Mouse (Mus musculus) heart, adult 18-20 months (tissue): ENCODE measurements around the gene Adnp. TPM values are rescaled to one million over a fixed set of nuclear protein-coding genes. Genes with fewer than 3 reads are reported as not detected.
"Not testable (repeated sequence)": the region's sequence is repeated elsewhere in the genome, so short reads cannot be mapped to it uniquely, and the experiment has no call there.

Experiments used
- DNase-seq, 2 experiments: peaks; one replicate each; pipeline ENCODE4 v3.0.0; 2021 to 2022; ENCODE audit warnings: mixed read lengths in 1 of 2
- total RNA-seq, 2 experiments: library from RNA; stranded (reverse); gene quantifications; 2 replicates each; pipeline ENCODE4 v1.2.3; 2021

Adnp gene
- total RNA-seq, 2 experiments from 2014 or later: 29.3 to 29.4 TPM

DNA sequence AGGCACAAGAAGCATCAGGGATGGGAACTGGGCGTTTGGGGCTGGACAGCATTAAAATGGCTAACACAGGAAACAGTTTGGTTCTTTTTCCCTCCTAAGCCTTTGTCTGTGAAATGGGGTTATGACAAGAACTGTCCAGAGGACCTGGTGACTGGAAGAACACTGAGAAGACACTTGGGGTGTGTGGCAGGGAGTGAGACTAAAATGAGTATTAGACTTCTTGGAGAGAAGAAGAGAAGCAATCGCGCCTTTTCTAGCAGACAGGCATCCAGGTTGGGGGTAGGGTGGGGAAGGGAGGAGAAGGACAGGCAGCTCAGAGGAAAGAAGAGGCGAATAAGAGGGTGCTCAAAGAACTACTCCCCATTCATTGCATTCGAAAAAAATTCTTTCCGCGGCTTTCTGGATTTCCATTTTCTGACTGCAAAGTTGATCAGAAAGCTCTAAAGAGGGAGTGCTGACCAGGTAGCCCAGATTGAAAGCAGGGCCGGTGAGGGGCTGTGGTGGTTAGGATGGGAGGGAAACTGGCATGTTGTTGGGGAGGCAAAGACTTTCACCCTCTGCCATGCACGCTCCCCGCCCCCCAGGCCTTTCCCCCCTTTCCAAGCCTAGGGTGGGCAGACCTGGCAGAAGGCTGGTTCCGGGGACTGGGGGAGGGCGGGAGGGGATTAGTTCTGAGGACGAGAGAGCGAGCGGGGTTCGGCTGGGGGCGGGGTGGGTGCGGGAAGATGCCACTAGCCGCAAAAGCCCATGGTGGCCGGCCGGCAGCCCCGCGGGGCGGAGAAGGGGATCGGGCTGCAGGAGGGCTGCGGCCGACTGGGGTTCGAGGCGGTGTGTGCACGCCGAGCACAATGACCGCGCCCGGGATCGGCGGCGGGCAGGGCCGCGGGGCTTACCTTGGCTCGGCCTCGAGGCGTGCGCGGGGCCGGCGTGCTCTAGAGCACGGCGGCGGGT lies 956 bp downstream of the Adnp start:
- peak; percentile 11 to 38 for DNase-seq

DNA sequence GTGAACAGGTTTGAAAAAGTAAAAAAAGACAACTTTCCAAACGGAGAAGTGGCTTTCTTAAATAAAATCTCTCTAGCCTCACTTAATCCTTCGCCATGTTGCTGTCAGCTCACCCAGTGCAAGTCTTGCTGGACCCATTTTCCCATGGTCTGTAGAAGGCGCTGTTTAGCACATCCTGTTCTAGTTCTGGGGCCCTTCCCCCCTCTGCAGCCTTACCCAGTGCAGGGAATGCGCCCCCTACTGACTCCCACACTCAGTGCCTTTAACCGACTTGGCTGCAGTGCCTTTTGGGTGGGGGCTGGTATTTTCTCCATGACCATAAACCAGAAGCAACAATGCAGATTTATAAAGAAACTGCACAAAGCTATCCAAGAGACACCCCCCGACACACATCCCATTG lies 1.6 kb downstream of the Adnp start:
- DNase-seq: peak; percentile 83 to 85

DNA sequence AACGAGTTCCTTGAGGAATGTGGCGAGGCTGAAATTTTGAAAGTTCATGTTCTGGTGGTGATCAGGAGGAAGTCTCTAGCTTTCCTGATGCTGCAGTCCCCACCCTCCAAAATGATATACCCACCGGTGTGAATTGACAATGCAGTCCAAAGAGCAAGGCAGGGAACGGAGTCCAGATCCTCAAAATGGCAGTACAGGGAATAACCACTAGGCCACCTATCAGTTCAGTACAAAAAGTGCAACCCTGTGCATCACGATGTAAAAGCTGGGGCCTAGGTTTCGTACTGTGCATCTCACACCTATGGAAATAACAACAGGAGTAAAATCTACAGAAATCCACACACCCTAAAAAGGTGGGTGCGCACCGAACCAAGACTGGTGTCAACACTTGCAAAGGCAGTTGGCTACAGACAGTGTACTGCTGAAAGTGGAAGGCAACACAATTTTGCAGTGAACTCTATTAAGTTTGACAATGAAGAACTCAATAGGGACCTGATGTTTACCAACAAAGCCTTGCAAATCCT lies 2.4 kb downstream of the Adnp start:
- DNase-seq: no peak

DNA sequence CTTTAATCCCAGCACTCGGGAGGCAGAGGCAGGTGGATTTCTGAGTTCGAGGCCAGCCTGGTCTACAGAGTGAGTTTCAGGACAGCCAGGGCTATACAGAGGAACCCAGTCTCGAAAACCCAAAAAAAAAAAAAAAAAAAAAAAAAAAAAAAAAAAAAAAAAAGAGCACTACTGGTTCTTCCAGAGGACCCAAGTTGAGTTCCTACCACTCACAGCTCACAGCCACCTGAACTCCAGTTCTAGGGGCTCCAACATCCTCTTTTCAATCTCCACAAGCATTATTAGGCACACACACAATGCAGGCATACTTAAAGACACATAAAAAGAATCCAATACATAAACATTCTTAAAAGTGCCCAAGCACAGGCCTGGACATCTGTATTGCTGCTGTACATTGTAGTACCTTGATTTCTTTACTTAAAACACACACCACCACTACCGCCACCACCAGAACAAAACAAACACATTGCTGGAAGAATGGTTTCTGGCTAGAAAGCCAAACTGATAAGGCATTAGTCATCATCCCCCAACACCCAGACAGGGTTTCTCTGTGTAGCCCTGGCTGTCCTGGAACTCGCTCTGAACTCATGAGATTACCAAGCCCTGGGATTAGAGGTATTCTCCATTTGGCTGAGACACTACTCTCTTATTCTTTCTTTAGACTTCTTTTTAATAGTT lies 6.8 kb downstream of the Adnp start:
- no peak for DNase-seq

DNA sequence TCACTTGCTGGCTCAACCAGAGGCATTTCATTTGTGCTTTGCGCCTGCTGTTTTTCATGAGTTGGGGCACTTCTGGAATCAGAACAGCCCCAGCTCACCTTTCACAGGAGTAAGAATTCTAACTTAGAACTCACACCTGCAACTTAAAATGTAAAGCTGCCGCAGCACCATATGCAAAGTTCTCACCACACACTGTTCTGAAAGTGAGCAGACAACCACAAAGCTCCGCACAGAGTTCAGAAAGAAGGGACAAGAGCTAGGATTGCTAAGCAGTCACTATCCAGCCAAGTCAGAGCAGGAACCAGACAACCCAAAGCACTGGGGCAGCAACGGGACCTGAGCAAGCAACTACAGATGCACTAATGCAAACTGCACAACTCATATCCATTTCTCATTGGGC lies 7.4 kb downstream of the Adnp start:
- DNase-seq: no peak

DNA sequence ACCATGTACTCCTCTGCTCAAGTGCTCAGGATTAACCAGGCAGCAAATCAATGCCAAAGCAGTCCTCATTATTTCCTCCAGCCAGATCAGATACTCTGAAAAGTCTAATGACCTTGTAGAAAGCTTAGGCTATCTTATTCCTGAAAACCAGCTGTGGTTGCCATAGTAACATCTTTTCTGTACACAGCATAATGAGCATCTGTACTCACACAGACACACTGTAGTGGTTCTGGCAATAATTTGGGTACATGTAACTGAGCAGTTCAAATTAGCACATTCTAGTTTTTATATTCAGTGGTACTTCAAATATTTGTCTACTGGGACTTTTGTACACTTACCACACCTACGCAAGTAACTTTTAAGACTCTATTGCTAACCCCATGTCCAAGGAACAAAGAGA lies 8.5 kb downstream of the Adnp start:
- DNase-seq: no peak

DNA sequence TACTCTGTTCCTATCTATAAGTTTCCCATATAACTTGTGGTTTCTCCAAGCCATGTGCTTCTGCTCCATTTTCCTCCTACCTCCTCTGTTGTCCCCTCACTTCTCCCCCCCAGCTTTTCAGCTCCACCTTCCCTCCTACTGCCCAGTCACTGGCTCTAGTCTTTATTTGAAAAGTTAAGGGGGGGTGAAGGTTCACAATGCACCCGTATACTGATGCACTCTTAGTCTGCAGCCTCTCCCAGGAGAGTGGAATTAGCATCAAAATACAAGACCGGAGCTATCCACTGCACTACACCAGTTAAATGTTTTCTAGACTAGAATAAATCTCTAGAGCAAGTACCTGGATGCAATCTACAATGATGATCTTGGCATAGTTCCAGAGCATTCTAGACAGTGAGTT lies 11.2 kb downstream of the Adnp start:
- DNase-seq: no peak

DNA sequence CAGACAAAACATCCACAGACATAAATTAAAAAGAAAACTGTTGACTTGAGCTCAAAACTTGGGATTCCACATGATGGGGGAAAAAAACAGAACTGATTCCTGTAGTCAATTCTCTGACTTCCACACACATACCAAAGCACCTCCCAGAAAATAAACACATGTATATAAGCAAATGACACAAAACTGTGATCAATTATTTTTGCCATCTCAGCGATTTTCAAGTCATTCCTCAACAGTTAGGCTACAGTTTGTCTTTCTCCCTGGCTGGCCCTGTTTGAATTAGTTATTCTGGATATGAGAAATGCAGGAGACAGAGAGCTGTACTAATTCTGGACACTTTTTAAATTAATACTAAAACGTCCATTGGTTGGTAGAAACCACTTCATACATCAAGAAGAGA lies 13.2 kb downstream of the Adnp start:
- no peak for DNase-seq

DNA sequence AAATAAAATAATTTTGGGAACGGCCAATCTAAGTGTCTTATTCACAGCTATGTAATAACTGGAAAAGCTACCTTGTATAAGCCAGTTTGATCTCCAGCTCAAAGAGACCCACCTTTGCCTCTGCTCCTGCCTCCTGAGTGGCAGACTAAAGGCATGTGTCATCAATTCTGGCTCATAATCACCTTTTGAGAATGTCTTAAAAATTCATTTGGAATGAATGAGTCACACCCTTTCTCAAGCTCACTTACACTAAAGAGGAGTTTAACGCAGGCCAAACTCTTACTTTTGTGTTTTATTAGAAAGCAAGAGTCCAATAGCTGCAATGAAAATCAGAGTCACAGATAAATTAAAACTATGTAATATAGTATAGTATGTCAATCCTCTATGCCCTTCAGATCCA lies 15.1 kb downstream of the Adnp start:
- DNase-seq: no peak

DNA sequence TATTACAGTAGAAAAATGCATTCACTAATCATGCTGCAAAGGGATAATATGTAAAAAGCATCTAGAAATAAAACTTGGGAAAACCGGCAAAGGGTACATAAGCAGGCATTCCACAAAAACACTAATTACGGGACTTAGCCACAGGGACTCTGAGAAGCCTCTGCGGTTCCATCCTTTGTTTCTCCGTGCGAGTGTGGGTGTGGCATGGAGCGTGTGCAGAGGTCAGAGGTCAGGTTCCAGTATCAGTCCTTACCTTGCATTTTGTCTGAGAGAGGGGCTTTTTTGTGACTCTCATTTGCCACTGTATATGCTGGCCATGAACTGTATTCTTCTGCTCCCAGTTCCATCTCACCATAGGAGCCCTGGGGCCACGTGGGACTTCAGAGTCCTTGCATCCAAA lies 31.0 kb downstream of the Adnp start:
- no peak for DNase-seq

DNA sequence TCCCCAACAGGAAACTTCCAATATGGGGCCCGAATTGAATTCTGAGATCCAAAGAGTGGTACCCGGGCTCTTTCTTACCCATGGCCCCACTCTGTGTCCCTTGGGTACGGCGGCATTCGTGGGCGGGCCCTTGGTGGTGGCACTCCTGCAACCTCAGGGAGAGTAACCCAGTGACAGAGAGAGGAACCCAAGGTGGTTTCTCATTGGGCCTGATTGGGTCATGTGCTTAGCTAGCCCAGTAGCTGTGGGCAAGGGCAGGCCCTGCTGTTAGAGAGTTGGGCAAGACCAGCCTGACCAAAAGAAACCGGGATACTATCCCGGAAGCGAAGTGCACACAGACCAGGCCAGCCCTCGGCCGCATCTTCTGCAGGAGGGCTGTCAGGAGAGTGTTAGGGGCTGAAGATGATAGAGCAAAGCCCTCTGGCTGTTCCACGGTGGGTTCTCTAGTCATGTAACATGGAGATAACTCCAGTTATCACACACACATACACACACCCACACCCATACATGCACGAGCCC lies 36.7 kb downstream of the Adnp start:
- peak; percentile 72 to 87 for DNase-seq

DNA sequence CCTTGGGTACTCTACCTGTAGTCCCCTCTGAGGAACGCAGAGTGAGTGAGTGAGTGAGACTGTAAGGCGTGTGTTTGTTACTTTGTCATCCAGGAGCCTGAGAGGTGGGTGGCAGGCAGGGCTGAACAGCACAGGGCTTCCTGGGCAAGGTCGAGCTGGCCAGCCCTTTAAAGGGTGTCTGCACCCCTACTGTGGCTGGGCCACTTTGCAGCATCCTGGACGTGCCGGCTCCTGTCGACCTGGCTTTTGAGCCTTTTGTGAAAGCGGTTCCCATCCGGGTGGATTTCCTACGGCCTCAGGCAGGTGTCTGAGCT lies 37.2 kb downstream of the Adnp start:
- DNase-seq: no peak

DNA sequence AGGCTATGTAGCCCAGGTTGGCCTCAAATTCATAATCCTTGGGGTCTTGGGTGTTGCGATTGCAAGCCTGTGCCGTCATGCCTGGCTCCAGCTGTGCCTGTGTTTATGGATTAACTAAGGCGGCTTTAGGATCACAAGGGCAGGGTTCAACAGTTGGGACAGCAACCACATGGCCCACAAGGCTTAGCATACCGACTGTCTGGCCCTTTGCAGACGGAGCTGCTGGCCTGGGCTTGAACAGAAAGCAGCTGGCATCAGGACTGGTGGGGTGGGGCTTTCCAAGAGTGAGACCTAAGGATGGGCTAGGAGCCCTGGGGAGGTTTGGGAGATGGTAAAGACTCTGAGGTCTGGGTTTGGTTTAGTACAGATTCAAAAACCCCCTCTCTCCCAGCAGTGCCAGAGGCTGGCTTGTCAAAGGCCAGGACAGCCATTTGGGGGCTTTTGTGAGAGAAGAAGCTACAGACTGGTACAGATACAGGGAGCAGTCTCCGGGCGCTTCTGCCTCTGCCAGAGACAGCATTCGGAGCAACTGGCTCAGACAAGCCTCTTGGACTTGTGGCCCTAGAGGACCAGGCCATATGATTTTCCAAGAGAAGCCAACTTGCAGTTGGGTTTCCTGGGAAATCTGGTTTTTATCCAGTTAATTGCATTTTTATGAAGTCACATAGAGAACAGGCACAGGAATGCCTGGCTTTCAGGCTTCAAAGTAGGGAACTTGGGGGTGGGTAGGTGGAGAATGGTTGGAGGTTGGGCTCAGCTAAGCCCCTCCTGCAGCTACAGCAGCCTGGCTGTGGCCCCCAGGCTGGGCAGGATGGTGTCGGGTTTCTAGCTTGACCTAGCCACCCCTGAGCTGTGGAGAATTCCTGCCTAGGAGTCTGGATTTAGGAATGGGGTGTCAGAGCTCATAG lies 37.8 kb downstream of the Adnp start:
- DNase-seq: no peak

DNA sequence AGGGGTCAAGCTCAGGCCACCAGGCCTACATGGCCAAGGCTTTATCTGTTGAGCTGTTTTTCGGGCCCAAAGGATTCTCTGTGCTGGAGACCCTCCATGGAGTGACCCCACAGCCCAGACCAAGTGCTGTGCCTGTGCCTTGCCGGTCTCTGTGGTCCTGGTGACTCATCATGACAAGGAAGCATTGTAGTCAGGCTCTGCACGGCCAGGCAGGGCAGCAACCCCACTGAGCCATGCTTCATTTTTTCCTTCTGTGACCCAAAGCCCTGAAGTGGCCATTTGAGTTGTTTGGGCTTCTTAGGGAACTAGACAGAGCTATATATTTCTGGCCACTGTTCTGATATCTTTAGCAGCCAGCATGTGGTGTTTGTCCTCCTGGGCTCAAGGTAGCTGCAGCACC lies 39.1 kb downstream of the Adnp start:
- DNase-seq: no peak

DNA sequence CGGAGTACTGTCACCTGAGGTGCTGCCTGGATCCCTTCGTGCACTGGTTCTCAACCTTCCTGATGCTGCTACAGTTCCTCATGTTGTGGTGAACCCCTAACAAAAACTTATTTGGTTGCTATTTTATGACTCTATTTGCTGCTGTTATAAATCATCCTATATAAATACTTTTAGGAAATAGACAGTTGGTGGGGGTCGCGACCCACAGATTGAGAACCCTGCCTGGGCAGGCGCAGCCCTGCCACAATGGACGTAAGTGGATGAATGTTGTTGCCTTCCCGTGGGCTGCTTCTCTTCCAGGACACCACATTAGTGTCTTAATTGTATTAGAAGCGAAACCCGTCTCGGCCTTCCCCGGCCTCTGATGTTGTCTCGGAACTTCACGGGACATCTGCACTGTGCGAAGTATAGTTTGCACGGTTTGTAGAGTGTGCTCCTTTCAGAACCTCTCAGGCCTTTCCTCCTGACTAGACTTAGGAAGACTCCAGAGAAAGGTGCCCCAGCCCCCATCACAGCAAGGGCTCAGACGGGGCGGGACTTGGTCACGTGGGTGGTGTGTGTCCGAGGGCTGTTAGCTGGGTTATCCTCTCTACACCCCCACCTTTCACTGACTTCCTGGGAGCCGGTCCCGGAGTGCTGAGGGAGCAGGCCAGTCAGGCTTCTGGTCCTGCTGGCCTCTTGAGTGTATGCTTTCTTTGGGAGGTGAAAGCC lies 40.0 kb downstream of the Adnp start:
- no peak for DNase-seq

DNA sequence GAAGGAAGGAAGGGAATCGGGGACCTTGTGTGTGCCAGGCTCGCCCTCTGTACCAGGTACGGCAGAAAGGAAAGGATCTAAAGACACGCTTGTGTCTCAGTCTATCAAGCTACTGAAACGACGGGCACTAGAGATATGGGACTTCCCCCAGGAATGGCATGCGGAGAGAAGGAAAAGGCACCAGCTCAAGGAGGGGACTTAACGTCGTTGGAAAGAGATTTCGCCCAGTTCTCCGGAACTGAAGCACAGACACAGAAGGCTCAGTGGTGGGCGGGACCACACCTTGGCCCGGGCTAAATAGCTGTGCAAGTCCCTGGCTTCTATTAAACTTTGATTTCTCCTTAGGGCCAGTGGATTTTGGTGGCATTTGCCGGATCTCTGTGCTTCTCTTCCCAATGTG lies 44.9 kb downstream of the Adnp start:
- no peak for DNase-seq

DNA sequence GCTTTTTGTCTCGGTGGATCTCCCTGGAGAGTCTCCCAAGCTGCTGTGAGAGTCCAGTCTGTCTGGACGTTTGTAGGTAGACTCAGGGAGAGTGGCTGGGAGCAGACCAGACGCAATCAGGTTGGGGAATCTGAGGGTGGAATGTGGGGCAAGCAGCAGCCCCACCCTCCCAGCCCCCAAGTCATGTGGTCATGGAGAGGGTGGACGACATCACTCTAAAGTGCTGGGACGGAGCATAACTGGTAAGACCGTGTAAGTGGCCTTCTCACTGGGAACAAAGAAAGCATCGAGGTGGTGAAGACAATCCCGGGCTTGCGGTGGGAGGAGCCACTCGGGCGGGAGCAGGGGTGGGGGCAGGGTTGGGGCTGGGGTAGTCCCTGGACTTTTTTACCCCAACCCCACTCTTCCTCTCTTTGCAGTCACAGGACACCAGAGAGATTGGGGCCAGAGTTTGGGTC lies 45.4 kb downstream of the Adnp start:
- DNase-seq: no peak

DNA sequence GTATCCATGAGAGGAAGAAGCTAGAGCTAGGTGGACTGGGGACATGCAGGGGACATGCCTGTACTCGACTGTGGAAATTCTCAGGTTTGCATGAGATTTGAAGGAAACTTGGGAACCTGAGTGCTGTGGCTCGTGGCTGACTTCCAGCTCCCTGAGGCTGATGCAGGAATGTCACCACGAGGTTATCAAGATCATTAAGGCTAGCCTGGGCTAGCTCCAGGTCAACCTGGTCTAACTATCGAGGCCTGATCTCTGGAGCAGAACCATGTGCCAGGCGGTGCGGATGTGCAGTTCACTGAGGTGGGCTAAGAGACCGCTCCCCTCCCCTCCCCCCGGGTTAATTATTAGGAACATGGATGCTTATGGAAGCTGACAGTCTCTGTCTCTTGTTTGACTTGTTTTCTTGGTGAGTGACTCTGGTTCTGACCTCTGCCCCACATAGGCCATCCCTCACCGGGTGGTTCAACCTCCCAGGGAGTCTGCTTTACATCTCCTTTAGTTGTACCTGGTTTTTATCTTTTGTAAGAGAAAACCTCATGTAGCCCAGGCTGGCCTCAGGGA lies 46.5 kb downstream of the Adnp start:
- DNase-seq: no peak

DNA sequence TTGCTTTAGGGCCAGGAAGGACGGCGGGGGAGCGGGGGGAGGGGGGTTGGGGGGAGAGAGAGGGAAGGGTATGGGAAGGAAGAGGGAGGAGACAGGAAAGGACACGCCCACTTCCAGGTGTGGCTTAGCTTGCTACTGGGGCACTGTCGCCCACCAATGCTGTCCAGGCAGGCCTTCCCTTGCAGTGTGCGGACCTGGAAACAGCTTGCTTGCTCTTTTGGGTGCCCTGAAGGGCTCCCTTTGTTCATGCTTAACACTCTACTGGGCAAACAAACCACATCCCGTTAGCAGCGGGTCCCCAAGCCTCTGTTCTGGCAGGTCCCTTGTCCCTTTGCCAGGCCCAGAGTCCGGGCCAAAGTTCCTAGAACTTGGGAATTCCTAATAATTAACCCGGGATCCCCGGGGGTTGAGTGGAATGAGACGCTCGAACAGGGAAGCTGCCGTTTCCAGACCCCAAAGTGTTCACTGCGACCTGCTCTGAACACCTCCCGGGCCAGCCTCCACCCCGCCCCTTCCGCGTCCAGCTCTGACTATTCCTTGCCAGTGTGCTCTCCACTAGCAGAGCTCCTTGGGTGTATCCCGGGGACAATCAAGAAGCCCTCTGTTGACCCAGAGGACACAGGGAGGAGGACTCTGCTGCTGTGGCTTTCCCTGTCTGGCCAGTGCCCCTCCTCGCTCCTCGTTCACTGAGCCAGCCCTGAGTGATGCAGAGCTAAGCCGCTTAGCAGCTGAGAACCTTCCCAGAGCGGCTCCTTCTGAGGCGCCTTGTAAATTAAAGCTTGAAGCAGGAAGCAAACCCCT lies 47.8 kb downstream of the Adnp start:
- peak in 1 of 2 experiments; percentile 24 for DNase-seq

DNA sequence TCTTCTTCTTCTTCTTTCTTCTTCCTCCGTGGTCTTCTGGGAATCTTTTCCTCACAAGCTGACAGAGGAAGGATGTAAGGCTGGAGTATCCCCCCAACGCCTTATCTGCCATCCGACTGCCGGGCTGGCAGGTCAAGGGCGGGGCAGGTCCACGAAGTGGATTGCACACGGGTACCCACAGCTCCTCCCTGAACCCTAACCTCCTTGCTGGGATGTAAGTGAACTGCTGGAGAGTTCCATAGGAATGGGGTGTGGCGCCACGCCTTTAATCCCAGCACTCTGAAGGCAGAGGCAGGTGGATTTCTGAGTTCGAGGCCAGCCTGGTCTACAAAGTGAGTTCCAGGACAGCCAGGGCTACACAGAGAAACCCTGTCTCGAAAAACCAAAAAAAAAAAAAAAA lies 48.9 kb downstream of the Adnp start:
- DNase-seq: not testable (repeated sequence)
